Mouse (Mus musculus) granulocyte monocyte progenitor cell, adult 5-6 weeks (primary cell): Measurements from ENCODE around the gene Ephb3. TPM values are rescaled to one million over a fixed set of nuclear protein-coding genes. Genes with fewer than 3 reads are reported as not detected.

ENCODE experiments used
- ATAC-seq: replicated peaks from 2 replicates; pipeline ENCODE4 v1.8.0; 2016; ENCODE audit warnings: mild to moderate bottlenecking, moderate TSS enrichment, inconsistent platforms; ENCODE audit not compliant: poor library complexity, severe bottlenecking
- total RNA-seq, 2 experiments: library from RNA; stranded (forward) in 1 of 2; stranded (reverse) in 1 of 2; fragments of 200-712, 200-1000 nt in 1 of 2; fragments of >200 nt in 1 of 2; fragmentation: Nextera tagmentation in 1 of 2; gene quantifications; 2 replicates each; pipeline ENCODE4 v1.2.3; 2014 to 2017

Ephb3 gene
- total RNA-seq, 2 experiments from 2014 or later = not detected

DNA sequence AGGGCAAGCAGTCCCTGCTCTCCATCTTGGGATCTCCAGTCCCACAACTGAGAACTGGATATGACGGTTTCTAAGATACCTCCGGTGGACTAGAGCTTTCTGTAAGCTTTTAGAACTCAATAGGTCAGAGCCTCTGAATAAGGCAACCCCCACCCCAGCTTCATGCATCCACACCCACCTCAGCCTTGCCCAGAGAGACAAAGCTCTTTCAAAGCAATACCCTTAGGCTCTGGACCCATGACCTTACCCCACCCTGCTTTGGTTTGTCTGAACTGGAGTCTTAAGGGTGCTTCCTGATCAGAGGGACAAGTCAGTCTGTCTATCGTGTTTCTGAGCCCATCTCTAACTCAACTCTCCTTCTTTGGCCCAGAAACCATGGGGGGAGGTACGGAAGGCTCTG is 1.8 kb upstream of the Ephb3 start:
- no peak for ATAC-seq

DNA sequence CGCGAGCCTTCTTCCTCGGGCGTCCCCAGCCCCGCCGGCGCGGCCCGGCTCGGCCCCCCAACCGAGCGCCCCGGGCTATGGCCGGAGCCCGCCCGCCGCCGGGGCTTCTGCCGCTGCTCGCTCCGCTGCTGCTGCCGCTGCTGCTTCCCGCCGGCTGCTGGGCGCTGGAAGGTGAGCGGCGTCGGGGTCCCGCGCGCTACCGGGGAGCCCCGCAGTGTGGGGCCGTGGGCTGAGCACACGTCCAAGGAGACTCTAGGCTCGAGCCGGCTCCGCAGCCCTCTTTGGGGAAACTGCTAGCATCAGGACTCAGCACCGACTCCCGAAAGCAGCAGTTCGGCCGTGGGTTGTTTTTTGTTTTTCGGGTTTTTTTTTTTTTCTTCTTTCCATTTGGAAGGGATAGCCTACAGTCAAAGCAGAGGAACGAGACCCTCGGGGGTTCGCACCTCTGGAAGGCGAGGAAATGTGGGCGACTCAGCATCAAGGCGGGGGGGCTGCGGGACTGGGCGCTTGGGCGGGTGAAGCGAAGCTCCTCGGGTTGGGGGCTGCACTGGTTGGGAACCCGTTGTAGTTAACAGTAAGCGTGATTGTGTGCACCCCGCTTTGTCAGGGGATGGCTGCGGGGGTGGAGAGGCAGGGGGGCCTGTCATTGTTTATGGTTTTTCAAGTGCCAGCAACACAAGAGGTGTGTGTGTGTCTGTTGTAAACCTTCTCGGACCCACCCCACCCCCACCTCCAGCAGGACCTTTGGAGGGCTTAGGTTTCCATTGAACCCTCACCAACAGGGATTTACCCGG is 735 bp downstream of the Ephb3 start:
- ATAC-seq = no peak

- no peak for ATAC-seq
These were observed 3.5 kb downstream of the Ephb3 start for GRCm38 (mm10) chr16:21208001-21208565.

DNA sequence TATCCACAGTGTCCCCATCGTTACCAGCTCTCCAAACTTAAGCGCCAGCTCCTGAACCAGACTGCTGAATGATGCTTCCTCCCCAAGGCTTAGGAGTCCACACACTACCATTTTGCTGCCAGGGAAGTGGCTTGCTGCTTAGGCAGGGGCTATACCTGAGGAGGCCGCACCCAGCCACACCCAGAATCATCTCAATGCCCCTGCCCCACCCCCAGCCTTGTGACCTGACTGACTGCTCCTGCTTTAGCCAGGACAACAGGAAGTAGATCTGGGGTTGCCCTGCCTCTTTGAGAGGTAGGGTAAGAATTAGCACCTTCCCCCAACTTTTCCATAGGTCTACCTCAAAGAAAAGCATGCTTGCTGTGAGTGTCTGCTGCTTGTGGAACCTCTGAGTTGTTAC is 4.7 kb downstream of the Ephb3 start:
- ATAC-seq = no peak

DNA sequence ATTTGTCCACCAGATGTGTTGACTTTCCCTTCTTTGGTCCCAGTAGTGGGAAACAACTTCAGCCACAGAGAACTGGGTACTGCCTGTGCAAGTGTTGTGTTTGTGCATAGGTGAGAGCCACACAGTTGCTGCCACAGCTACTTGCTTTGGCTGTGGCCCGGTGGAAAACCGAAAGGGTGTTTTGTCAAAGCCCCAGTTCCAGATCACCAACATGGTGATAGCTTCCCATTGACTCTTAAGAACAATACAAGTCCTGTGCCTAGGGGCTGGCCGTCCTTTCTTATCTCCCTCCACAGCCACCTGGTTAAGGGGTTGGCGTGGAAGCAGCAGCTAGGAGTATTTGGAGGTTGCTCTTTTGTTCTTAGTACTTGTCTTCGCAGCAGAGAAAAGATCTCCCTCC is 5.6 kb downstream of the Ephb3 start:
- ATAC-seq = no peak

DNA sequence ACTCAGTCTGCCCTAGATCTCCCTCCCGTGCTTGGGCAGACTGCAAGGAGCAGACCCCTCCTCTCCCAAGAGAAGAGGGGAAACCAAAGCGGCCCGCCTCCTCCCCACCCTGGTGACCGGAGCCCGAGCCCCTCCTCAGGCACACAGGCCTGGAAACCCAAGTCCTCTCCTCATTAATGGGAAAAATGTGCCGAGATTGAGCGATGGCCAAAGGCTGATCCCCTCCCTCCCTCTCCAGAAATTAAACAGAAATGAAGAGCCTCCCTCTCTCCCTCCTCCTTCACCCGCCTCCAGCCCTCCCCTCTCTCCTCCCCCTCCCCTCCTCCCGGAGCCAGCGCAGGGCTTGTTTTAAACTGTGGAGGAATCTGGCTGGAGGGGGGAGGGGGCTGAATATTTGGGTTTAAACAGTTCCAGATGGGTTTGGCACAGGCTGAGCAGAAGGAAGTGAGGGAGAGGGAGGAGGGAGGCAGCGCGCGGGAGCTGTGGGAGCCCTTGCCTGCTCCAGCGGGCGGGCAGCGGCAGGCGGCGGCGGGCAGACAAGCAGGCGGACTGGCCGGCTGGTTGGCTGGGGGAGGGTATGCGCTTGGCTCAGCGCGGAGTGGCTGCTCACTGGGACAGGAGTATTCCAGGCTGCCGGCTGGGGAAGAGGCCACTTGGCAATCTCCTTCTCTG is 6.2 kb downstream of the Ephb3 start:
- ATAC-seq = peak; percentile 57

DNA sequence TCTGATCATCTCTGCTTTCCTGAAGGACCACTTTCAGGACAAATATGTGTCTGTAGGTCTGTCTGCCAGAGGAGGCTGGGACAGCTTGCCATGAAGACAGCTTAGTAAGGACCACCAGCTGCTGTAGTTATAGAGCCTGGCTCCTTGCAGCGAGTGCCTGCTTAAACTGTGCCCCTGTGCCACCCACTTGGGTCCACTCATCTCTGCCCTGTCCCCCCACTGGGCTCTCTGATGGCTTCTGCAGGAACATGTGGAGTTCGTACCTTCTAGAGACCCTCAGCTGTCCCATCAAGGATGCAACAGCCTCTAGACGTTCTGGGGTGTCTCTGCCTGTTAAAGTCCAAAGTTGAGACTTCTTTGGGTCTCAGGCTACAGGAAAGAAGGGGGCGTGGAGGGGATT is 6.9 kb downstream of the Ephb3 start:
- ATAC-seq = no peak

- ATAC-seq = no peak
These were observed 7.8 kb downstream of the Ephb3 start for GRCm38 (mm10) chr16:21212369-21212768.

GRCm38 (mm10) chr16:21213939-21214338 is 9.4 kb downstream of the Ephb3 start:
- no peak for ATAC-seq

- ATAC-seq = no peak
These were observed 10.2 kb downstream of the Ephb3 start for GRCm38 (mm10) chr16:21214803-21215202.

- peak; percentile 43 for ATAC-seq
These were observed 11.5 kb downstream of the Ephb3 start for GRCm38 (mm10) chr16:21216047-21216446.

GRCm38 (mm10) chr16:21217233-21217632 is 12.7 kb downstream of the Ephb3 start:
- ATAC-seq = no peak

DNA sequence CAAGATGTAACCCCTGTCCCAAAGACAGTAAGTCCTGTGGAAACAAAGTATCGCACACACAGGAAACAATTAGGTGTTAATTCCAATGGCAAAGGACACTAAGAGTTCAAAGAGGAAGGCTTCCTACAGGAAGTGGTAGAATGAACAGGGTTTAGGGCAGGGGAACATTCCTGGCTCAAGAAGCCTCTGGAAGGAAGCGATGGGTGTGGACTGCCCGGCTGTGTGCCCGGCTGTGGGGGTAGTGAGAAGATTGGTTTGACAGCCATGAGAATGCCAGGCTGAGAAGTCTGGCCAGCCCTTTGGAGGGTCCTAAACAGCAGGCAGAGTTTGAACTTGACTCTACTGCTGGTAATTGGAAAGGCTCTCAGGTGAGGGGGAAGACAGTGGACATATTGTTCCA is 15.1 kb downstream of the Ephb3 start:
- ATAC-seq = no peak

- no peak for ATAC-seq
These were observed 18.5 kb downstream of the Ephb3 start for GRCm38 (mm10) chr16:21223038-21223437.

DNA sequence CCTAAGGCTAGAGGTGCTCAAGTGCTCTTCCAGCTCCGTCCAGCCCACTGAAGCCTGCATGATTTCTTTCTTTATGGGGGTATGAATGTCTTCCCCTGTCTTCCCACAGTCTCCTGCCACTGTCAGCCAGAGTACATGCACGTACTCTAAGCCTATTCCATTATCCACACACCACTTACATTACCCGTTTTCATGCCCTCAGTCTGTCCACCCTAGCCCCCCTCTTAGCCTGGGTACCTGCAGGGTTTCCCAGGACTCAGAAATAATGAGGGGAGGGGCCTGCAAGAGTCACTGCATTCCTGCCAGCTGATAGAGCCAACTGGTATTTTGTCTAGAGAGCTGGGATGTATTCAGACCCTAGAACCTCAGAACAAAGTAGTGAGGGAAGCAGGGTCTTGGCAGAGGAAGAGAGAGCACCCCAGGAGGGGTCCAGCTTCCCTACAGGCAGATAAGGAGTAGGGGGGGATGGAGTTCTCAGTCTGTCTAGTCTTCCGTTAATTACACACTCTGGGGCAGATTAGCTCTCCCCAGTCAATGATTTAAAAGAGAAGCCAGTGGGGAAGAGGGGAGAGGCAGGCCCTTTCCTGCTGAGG is 20.2 kb downstream of the Ephb3 start:
- ATAC-seq = no peak

DNA sequence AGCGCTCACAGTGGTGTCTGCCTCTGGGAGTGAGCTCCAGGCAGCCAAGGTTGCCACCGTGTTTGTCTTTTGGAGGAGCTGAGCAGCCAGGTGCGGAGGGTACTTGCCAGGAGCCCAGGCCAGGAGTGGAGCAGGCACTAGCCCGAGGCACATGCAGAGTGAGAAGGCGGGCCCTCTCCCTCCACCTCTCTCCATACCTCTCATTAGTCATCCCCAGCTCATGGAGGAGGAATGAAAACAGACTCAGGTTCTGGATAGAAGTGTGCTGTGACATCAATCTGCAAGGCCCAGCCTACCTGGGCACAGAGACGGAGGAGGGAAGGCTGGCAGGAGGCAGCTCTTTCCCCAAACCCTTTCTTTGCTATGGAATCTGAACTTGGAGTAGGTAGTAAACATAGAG is 22.1 kb downstream of the Ephb3 start:
- no peak for ATAC-seq

- no peak for ATAC-seq
These were observed 30.6 kb downstream of the Ephb3 start for GRCm38 (mm10) chr16:21235135-21235534.

DNA sequence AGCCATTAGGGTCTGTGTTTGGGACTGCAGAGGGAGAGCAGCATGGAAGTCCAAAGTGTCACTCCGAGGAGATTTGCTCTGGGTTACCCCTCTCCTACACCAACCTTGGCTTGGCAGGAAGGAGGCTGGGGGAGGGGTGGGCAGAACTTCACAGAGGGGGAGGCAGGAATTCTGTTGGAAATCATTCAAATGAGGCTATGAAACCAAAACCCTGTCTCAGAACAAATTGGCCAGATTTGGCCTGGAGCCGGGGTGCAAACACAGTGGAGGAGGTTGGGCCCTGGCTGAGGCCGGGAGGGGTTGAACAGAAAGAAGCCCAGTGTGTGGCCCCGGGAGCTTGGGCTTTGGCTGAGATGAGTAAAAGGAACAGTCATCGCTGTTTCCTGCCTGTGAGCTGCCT is 34.2 kb downstream of the Ephb3 start:
- no peak for ATAC-seq

GRCm38 (mm10) chr16:21240547-21240946 is 36.0 kb downstream of the Ephb3 start:
- ATAC-seq = no peak

DNA sequence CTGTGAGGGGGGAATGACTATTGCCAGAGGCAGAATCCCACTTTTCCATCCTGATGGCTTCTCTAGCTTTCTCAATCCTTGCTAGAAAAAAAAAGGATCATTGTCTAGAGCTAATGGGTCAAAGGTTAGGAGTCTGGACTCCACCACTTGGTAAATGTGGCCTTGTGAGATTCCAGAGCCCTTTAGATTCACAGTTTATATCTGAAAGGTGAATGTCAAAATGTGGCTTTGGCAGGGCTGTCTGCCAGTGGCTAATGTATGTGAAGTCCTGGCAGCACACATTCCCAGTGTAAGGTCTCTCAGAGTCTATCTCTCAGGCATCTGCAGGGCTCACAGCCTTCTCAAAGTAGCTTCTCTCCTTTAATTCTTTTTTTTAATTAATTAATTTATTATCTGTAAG is 36.5 kb downstream of the Ephb3 start:
- ATAC-seq = no peak

DNA sequence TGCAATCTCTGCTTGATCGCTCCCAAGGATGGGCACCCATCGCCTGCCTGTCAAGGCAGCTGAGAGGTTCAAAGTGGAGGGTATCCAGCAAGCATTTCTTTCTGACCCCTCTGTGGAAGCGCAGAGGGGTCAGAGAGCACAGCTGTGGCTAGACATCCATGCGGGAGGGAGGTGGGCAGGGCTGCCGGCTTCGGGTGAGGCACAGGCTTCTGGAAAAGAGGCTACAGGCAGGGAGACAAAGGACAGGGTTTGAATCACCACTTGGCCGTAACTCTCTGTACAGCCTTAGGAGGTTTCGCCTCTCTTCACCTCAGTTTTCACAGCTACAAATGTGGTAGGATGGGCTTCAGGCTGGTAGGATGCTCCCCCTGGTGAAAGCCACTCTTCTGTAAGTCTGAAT is 38.4 kb downstream of the Ephb3 start:
- ATAC-seq = no peak
